Mouse (Mus musculus): ENCODE results near the gene Ifnb1. TPM values are rescaled to one million over a fixed set of nuclear protein-coding genes. Genes with fewer than 3 reads are reported as not detected.
A peak's percentile ranks its signal among the peaks of the same experiment; 100 is the strongest.
"Not testable (repeated sequence)": the region's sequence is repeated elsewhere in the genome, so short reads cannot be mapped to it uniquely, and the experiment has no call there.

Gene Ifnb1
- not detected in 2 replicates for polyA plus RNA-seq (2016; fragmentation: Nextera tagmentation; extraction: Ambion mirVana)

DNA sequence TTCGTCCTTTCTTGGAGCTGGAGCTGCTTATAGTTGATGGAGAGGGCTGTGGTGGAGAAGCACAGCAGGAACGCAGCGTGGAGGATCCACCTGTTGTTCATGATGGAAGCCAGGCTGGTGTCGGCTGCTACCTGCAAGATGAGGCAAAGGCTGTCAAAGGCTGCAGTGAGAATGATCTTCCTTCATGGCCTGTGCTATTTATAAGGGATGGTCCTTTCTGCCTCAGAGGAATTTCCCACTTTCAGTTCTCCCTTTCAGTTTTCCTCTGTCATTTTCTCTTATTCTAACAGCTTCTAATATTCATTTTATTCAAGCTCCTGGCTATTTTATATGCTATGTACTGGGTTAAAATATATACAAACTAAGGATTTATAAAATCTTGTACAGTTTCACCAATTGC is at the start of gene Ifnb1:
Gene Ifnb1, minus strand, starts transcription at position 101 of the 400 bp plus-strand sequence.
- 76% methylated on average over 4 of the region's 4 CpGs for WGBS
- no peaks in the 10 kb centered on the region for H3K9me3 ChIP-seq
- DNase-seq (ENCODE audit: low spot score): no peak

DNA sequence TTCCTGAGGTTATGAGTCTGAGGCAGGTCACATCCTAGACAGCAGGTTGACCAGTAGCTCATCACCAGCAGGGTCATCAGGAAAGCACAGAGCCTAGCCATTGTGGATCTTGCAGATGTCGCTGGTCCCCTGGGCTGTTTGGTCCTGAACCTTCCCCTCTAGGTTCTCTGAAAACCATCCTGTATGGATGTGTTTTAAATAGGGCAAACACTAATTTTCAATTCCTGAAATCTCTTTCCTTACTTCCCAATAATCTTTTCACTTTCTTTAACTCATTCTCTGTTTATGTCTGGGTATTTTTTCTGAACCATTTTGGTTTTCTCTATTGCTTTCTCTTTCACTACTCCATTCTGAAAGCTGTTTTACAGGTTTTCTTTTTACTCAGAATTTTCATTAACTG is 49.1 kb upstream of the Ifnb1 start, which contains the start of gene Ifna14:
Gene Ifna14, minus strand, starts transcription at position 101 of the 400 bp plus-strand sequence.
- Histone ChIP-seq H3K4me1 (no peaks in the 10 kb centered on the region), H3K9me3 (no peaks in the 10 kb centered on the region), H3K36me3 (no peaks in the 10 kb centered on the region), H3K27ac (no peak within 1 kb of the TSS), H3K4me3 (no peak within 1 kb of the TSS), H3K27me3 (ENCODE audit: insufficient read depth, poor library complexity, severe bottlenecking) (no peaks in the 10 kb centered on the region)
- DNase-seq (ENCODE audit: low spot score): no peak
- 67% methylated on average over 1 of the region's 1 CpGs for WGBS

More for the DNA sequence above, at the start of gene Ifnb1:
- H3K27me3 ChIP-seq (ENCODE audit: insufficient read depth, poor library complexity, severe bottlenecking): peaks cover 6% of the 10 kb centered on the region; the same call in 1 of the 2 replicates
- H3K4me1 ChIP-seq: no peaks in the 10 kb centered on the region
- no peaks in the 10 kb centered on the region for H3K36me3 ChIP-seq
- H3K4me3 ChIP-seq: no peak within 1 kb of the TSS
- H3K27ac ChIP-seq: no peak within 1 kb of the TSS

DNA sequence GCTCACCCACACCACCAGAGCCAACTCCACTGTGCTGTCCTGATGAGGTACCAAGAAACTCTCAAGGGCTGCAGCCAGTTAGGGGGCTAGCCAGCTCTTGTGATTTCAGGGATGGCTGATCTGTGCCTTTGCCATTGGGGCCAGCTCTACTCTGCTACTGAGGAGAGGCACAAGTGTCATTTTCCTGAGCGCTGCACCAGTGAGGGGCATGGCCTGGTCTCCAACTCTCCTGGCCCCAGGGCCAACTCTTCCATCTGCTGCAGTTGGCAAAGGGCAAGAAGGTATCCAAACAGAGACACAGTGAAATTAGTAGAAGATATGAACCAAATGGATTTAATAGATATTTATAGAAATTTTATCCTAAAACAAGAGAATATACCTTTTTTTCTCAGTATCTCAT is 39.2 kb upstream of the Ifnb1 start:
- no peaks in the 10 kb centered on the region for H3K4me1 ChIP-seq
- WGBS: 94% methylated on average over 1 of the region's 1 CpGs
- no peaks in the 10 kb centered on the region for H3K36me3 ChIP-seq
- H3K9me3 ChIP-seq: no peaks in the 10 kb centered on the region
- H3K27me3 ChIP-seq (ENCODE audit: insufficient read depth, poor library complexity, severe bottlenecking): no peaks in the 10 kb centered on the region
- no peak overlapping the region for H3K4me3 ChIP-seq
- no peak for DNase-seq (ENCODE audit: low spot score)
- H3K27ac ChIP-seq: no peak overlapping the region

DNA sequence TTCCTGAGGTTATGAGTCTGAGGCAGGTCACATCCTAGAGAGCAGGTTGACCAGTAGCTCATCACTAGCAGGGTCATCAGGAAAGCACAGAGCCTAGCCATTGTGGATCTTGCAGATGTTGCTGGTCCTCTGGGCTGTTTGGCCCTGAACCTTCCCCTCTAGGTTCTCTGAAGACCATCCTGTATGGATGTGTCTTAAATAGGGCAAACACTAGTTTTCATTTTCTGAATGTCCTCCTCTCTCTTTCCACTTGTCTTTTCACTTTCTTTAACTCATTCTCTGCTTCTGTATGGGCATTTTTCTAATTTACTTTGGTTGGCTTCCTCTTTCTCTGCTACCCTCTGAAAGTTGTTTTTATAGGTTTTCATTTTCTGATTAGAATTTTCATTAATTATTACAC is 35.6 kb upstream of the Ifnb1 start, which contains the start of gene Ifna15:
Gene Ifna15, minus strand, starts transcription at position 101 of the 400 bp plus-strand sequence.
- not testable (repeated sequence) for H3K9me3 ChIP-seq; H3K27ac ChIP-seq; DNase-seq (ENCODE audit: low spot score); H3K4me3 ChIP-seq; H3K36me3 ChIP-seq; H3K27me3 ChIP-seq (ENCODE audit: insufficient read depth, poor library complexity, severe bottlenecking); H3K4me1 ChIP-seq

- Histone ChIP-seq H3K4me3 (peak overlapping the region; percentile 53), H3K9me3 (no peaks in the 10 kb centered on the region), H3K27me3 (ENCODE audit: insufficient read depth, poor library complexity, severe bottlenecking) (no peaks in the 10 kb centered on the region), H3K4me1 (peaks cover 4% of the 10 kb centered on the region; the same call in 1 of the 2 replicates), H3K27ac (peak overlapping the region; percentile 43; the same call in 1 of the 2 replicates), H3K36me3 (no peaks in the 10 kb centered on the region)
- WGBS: 31% methylated on average over 22 of the region's 22 CpGs
- peak; percentile 85 for DNase-seq (ENCODE audit: low spot score)
Measured at GRCm38 (mm10) chr4:88550161-88550945, 27.8 kb upstream of the Ifnb1 start.

GRCm38 (mm10) chr4:88547986-88548385 is 25.4 kb upstream of the Ifnb1 start:
- Histone ChIP-seq H3K27me3 (ENCODE audit: insufficient read depth, poor library complexity, severe bottlenecking) (no peaks in the 10 kb centered on the region), H3K36me3 (no peaks in the 10 kb centered on the region), H3K4me3 (no peak overlapping the region), H3K27ac (no peak overlapping the region), H3K4me1 (peaks cover 4% of the 10 kb centered on the region; the same call in 1 of the 2 replicates), H3K9me3 (no peaks in the 10 kb centered on the region)
- no peak for DNase-seq (ENCODE audit: low spot score)
- WGBS: 71% methylated on average over 1 of the region's 1 CpGs

- 47% methylated on average over 2 of the region's 2 CpGs for WGBS
- H3K9me3 ChIP-seq: no peaks in the 10 kb centered on the region
- no peaks in the 10 kb centered on the region for H3K36me3 ChIP-seq
- no peak for DNase-seq (ENCODE audit: low spot score)
- no peaks in the 10 kb centered on the region for H3K27me3 ChIP-seq (ENCODE audit: insufficient read depth, poor library complexity, severe bottlenecking)
- no peaks in the 10 kb centered on the region for H3K4me1 ChIP-seq
- H3K4me3 ChIP-seq: no peak overlapping the region
- H3K27ac ChIP-seq: no peak overlapping the region
Measured at GRCm38 (mm10) chr4:88543649-88544234, 21.2 kb upstream of the Ifnb1 start.

GRCm38 (mm10) chr4:88537328-88537727 is 14.8 kb upstream of the Ifnb1 start:
- Histone ChIP-seq H3K4me1 (no peaks in the 10 kb centered on the region), H3K27ac (no peak overlapping the region), H3K9me3 (no peaks in the 10 kb centered on the region), H3K36me3 (no peaks in the 10 kb centered on the region), H3K4me3 (no peak overlapping the region), H3K27me3 (ENCODE audit: insufficient read depth, poor library complexity, severe bottlenecking) (no peaks in the 10 kb centered on the region)
- 60% methylated on average over 12 of the region's 12 CpGs for WGBS
- DNase-seq (ENCODE audit: low spot score): no peak

GRCm38 (mm10) chr4:88536640-88537039 is 14.1 kb upstream of the Ifnb1 start:
- H3K27me3 ChIP-seq (ENCODE audit: insufficient read depth, poor library complexity, severe bottlenecking): no peaks in the 10 kb centered on the region
- no peak for DNase-seq (ENCODE audit: low spot score)
- no peaks in the 10 kb centered on the region for H3K36me3 ChIP-seq
- H3K9me3 ChIP-seq: no peaks in the 10 kb centered on the region
- no peak overlapping the region for H3K4me3 ChIP-seq
- WGBS: 77% methylated on average over 7 of the region's 7 CpGs
- H3K27ac ChIP-seq: no peak overlapping the region
- H3K4me1 ChIP-seq: no peaks in the 10 kb centered on the region

DNA sequence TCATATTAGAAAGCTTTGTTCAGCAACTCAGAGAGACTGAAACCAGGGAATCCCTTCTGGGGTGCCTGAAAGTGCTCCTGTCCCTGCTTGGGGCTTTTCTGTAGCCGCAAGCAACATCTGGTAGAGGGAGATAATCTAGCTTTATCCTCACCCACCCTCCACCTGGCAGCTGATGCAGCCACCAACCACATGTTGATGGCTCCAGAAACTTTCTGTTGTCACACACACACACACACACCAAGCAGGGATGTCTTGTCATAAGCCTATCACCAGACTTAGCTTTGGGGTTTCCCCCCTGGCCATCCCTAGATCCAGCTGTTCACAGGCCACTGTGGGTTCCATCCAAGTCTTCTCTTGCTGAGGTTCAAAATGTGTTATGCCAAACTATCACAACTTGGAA is 13.2 kb upstream of the Ifnb1 start:
- H3K9me3 ChIP-seq: no peaks in the 10 kb centered on the region
- no peak overlapping the region for H3K4me3 ChIP-seq
- no peak for DNase-seq (ENCODE audit: low spot score)
- 71% methylated on average over 1 of the region's 1 CpGs for WGBS
- no peak overlapping the region for H3K27ac ChIP-seq
- no peaks in the 10 kb centered on the region for H3K27me3 ChIP-seq (ENCODE audit: insufficient read depth, poor library complexity, severe bottlenecking)
- no peaks in the 10 kb centered on the region for H3K4me1 ChIP-seq
- no peaks in the 10 kb centered on the region for H3K36me3 ChIP-seq

DNA sequence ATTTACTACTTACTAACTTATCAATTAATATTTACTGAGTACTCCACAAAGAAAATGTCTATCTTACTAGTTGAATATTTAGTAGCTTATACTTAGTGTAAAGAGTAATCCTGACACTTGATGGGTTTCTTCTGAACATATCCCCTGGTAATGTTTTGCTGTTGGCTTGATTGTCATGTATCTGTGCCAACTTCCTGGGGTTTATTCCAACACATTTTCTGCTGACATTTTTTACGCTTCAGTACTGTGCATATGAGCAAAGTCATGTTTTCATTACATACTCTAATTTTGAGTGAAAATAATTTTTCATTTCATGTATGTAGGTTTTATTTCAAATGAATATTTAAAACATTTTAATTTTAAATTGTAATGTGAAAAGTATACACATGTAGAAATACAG is 12.3 kb upstream of the Ifnb1 start:
- Histone ChIP-seq H3K36me3 (no peaks in the 10 kb centered on the region), H3K9me3 (no peaks in the 10 kb centered on the region), H3K27ac (no peak overlapping the region), H3K4me1 (no peaks in the 10 kb centered on the region), H3K4me3 (no peak overlapping the region), H3K27me3 (ENCODE audit: insufficient read depth, poor library complexity, severe bottlenecking) (no peaks in the 10 kb centered on the region)
- DNase-seq (ENCODE audit: low spot score): no peak
- WGBS: 87% methylated on average over 1 of the region's 1 CpGs

- Histone ChIP-seq H3K4me3 (no peak overlapping the region), H3K9me3 (no peaks in the 10 kb centered on the region), H3K27ac (no peak overlapping the region), H3K36me3 (no peaks in the 10 kb centered on the region), H3K4me1 (no peaks in the 10 kb centered on the region), H3K27me3 (ENCODE audit: insufficient read depth, poor library complexity, severe bottlenecking) (no peaks in the 10 kb centered on the region)
- no peak for DNase-seq (ENCODE audit: low spot score)
- 84% methylated on average over 2 of the region's 2 CpGs for WGBS
Measured at GRCm38 (mm10) chr4:88533499-88533898, 10.9 kb upstream of the Ifnb1 start.

GRCm38 (mm10) chr4:88530892-88531291 is 8.3 kb upstream of the Ifnb1 start:
- Histone ChIP-seq H3K27ac (no peak overlapping the region), H3K4me1 (no peaks in the 10 kb centered on the region), H3K27me3 (ENCODE audit: insufficient read depth, poor library complexity, severe bottlenecking) (no peaks in the 10 kb centered on the region), H3K36me3 (no peaks in the 10 kb centered on the region), H3K4me3 (no peak overlapping the region), H3K9me3 (no peaks in the 10 kb centered on the region)
- no peak for DNase-seq (ENCODE audit: low spot score)
- whole genome bisulfite sequencing: 68% methylated on average over 2 of the region's 2 CpGs
